Mouse (Mus musculus): ENCODE measurements at regions not wholly inside any gene's neighbourhood (a gene's known extent, or its start where the extent isn't known, plus 50 kb on each side); places are given as distances from the start of the nearest gene placed in this dataset.

GRCm38 (mm10) chr1:161329218-161329617 lies 66.0 kb upstream of the Tnfsf4 start:
- TF ChIP-seq CTCF (IDR thresholded peaks at IDR 0.05; ENCODE audit: low read depth, low read length): no peak
- TF ChIP-seq POLR2A (IDR thresholded peaks at IDR 0.05; ENCODE audit: borderline replicate concordance, low read depth, low read length): no peak
